Mouse (Mus musculus): ENCODE data around the gene Prrxl1.

Gene Prrxl1

GRCm38 (mm10) chr14:32599290-32600041 is at the start of gene Prrxl1:
TSS of gene Prrxl1 (plus strand) at chr14:32599407.
- DNase-seq (ENCODE audit: low spot score): no peak

GRCm38 (mm10) chr14:32551854-32552253 is 47.4 kb upstream of the Prrxl1 start:
- DNase-seq (ENCODE audit: low spot score): no peak

GRCm38 (mm10) chr14:32553198-32553903 is 45.9 kb upstream of the Prrxl1 start:
- DNase-seq (ENCODE audit: low spot score): no peak

- DNase-seq (ENCODE audit: low spot score): no peak
Observed at GRCm38 (mm10) chr14:32554860-32555526, 44.2 kb upstream of the Prrxl1 start.

- no peak for DNase-seq (ENCODE audit: low spot score)
Observed at GRCm38 (mm10) chr14:32561428-32561827, 37.8 kb upstream of the Prrxl1 start.

GRCm38 (mm10) chr14:32563661-32564060 is 35.5 kb upstream of the Prrxl1 start:
- no peak for DNase-seq (ENCODE audit: low spot score)

- DNase-seq (ENCODE audit: low spot score): no peak
Observed at GRCm38 (mm10) chr14:32572519-32572918, 26.7 kb upstream of the Prrxl1 start.

- DNase-seq (ENCODE audit: low spot score): no peak
Observed at GRCm38 (mm10) chr14:32578420-32578819, 20.8 kb upstream of the Prrxl1 start.

- DNase-seq (ENCODE audit: low spot score): no peak
Observed at GRCm38 (mm10) chr14:32583696-32584095, 15.5 kb upstream of the Prrxl1 start.

GRCm38 (mm10) chr14:32587013-32587784 is 12.0 kb upstream of the Prrxl1 start:
- peak; percentile 36 for DNase-seq (ENCODE audit: low spot score)

- DNase-seq (ENCODE audit: low spot score): no peak
Observed at GRCm38 (mm10) chr14:32590377-32590776, 8.8 kb upstream of the Prrxl1 start.

GRCm38 (mm10) chr14:32597232-32598231 is 1.7 kb upstream of the Prrxl1 start:
- DNase-seq (ENCODE audit: low spot score): peak; percentile 8

GRCm38 (mm10) chr14:32598437-32599219 is 579 bp upstream of the Prrxl1 start:
- DNase-seq (ENCODE audit: low spot score): no peak

GRCm38 (mm10) chr14:32600110-32600509 is 903 bp downstream of the Prrxl1 start:
- DNase-seq (ENCODE audit: low spot score): no peak

GRCm38 (mm10) chr14:32605508-32605907 is 6.3 kb downstream of the Prrxl1 start:
- no peak for DNase-seq (ENCODE audit: low spot score)

GRCm38 (mm10) chr14:32606316-32606715 is 7.1 kb downstream of the Prrxl1 start:
- DNase-seq (ENCODE audit: low spot score): no peak

- DNase-seq (ENCODE audit: low spot score): no peak
Observed at GRCm38 (mm10) chr14:32609392-32609791, 10.2 kb downstream of the Prrxl1 start.

- DNase-seq (ENCODE audit: low spot score): no peak
Observed at GRCm38 (mm10) chr14:32617253-32617652, 18.0 kb downstream of the Prrxl1 start.

- no peak for DNase-seq (ENCODE audit: low spot score)
Observed at GRCm38 (mm10) chr14:32624245-32624644, 25.0 kb downstream of the Prrxl1 start.

- no peak for DNase-seq (ENCODE audit: low spot score)
Observed at GRCm38 (mm10) chr14:32624811-32625210, 25.6 kb downstream of the Prrxl1 start.

Data from spleen, adult 12 weeks (tissue).